Mouse (Mus musculus) CD4-positive helper T cell, adult 2 months (primary cell): ENCODE results near the gene Gsg1l2.

Experiments used
- DNase-seq: peaks from one replicate; pipeline ENCODE4 v3.0.0-alpha.2; 2012; ENCODE audit warnings: low read depth, missing footprints, low spot score

Gsg1l2 gene

DNA sequence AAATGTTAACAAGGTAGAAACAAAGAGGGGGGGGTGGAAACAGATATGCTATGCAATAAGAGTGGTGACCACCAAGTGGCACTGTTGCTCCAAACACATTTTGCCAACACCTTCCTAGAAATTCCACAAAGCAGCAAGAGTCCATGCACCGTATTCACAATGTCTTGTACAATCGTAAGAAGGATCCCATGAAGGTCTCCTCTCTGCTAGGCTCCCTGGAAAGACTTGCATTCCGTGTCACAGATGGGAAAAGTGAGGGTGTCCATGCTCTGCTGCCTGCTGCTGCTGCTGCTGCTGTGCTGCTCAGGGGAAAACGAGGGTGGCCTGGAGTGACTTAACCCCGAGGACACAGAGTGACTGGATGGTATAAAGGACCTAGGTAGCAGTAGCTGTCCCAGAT lies 45.2 kb downstream of the Gsg1l2 start:
- no peak for DNase-seq

DNA sequence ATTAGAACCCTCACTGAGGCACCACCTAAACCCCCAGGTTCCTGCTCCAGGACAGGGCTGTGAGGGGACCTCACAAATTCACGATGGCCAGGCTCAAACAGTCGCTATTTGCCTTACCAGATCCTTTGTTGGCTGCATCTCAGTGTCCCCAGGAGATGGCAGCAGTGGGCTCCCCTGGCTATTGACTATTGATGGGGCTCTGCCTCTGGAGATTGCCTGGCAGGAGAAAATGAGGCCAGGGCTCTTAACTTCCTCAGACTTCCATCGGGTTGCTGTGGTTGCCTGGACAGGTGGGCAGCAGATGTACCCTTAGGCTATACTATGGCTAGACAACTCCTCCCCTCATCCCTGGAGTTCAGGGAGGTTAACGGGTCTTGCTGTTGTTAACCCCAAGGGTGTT lies 45.8 kb downstream of the Gsg1l2 start:
- DNase-seq = no peak

- DNase-seq = no peak
Measured at GRCm38 (mm10) chr11:67821560-67821959, 47.2 kb downstream of the Gsg1l2 start.

DNA sequence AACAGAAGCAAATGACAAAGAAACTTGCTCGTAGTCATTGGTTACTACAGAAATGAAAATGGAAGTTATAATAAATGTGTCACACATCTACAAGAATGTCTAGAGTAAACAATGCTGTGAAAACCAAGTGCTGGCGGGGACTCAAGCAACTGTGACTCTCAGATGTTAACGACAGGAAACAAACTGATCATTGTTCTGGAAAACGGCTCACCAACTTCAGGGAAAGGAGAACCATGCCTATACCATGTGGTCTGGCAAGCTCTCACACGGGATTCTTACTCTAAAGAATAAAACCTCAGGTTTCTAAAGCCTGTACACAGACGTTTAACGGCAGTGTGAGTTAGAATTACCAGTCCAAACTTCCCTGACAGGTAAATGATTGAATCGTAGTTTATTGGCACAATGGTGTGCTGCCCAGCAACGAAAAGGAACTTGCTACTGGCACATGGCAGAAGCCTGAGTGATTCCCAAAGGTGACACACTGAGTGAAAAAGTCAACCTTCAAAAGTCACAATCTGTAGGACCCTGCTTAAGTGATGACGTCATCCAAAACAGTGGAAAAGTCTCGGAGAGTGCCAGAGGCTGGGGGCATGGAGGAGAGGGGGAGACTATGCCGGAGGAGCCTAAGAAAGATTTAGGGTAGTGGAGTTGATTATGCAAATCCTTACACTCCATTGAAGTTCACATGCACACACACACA lies 54.1 kb downstream of the Gsg1l2 start:
- DNase-seq = no peak

GRCm38 (mm10) chr11:67829530-67829929 lies 55.1 kb downstream of the Gsg1l2 start:
- no peak for DNase-seq

DNA sequence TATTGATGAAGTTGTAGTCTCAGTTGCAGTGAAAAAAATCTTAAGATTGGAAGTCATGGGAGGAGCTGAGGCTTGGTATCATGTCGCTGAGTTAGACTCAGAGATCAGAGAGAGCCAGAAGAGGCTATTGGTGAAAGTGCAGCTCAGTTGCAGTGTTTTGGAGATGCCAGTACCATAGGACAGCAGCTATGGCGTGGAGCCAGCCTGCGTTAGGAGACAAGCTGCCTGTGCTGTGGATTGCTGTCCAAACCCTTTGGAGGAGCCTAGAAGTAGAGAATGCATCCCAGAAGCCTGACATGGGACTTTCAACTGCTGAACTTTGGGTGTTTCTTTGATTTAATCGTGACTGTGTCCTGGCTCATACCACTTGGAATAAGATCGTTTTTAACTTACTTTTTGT lies 57.4 kb downstream of the Gsg1l2 start:
- DNase-seq = no peak

- DNase-seq = no peak
Measured at GRCm38 (mm10) chr11:67835408-67836078, 61.1 kb downstream of the Gsg1l2 start.
